Mouse (Mus musculus): ENCODE data around the gene 1110032A03Rik. TPM values are rescaled to one million over a fixed set of nuclear protein-coding genes. Genes with fewer than 3 reads are reported as not detected.

The 1110032A03Rik gene
- polyA plus RNA-seq (2014; fragmentation: Nextera tagmentation; extraction: Ambion mirVana): 38.5 and 42.3 TPM in 2 replicates

- peak within 1 kb of the TSS; percentile 70 for H3K4me3 ChIP-seq (ENCODE audit: low read depth, low read length)
- peak within 1 kb of the TSS; percentile 43 for H3K27ac ChIP-seq (ENCODE audit: low read depth, low read length)
- H3K27me3 ChIP-seq (ENCODE audit: control insufficient read depth, insufficient read depth, low read length): no peaks in the 10 kb centered on the region
- 0 out of 2 replicates have a peak, but pooled peaks cover 2% of the 10 kb centered on the region for H3K4me1 ChIP-seq (replicated peaks; ENCODE audit: control insufficient read depth, insufficient read depth, low read length)
- peak; percentile 88 for ATAC-seq (ENCODE audit: low FRiP score)
- no peaks in the 10 kb centered on the region for H3K9me3 ChIP-seq (ENCODE audit: control insufficient read depth, low read length)
- no peaks in the 10 kb centered on the region for H3K36me3 ChIP-seq (ENCODE audit: control insufficient read depth, insufficient read depth, low read length)
- H3K9ac ChIP-seq (ENCODE audit: low read depth, low read length): peak within 1 kb of the TSS; percentile 71
- WGBS: under 1% methylated on average over 41 of the region's 51 CpGs
- peak within 1 kb of the TSS; percentile 58 for H3K4me2 ChIP-seq (replicated peaks; ENCODE audit: low read depth, low read length)
- peak; percentile 91 for DNase-seq (ENCODE audit: low spot score)
Measured at GRCm38 (mm10) chr9:50774991-50775612, at the start of gene 1110032A03Rik, which contains the start of gene Alg9. Gene 1110032A03Rik, minus strand, starts transcription at chr9:50775520. Gene Alg9, plus strand, starts transcription at chr9:50775019.

- ATAC-seq (ENCODE audit: low FRiP score): no peak
- Histone ChIP-seq H3K4me2 (replicated peaks; ENCODE audit: low read depth, low read length) (no peak overlapping the region), H3K4me3 (ENCODE audit: low read depth, low read length) (no peak overlapping the region), H3K4me1 (replicated peaks; ENCODE audit: control insufficient read depth, insufficient read depth, low read length) (no peaks in the 10 kb centered on the region), H3K27me3 (ENCODE audit: control insufficient read depth, insufficient read depth, low read length) (no peaks in the 10 kb centered on the region), H3K36me3 (ENCODE audit: control insufficient read depth, insufficient read depth, low read length) (0 out of 2 replicates have a peak, but pooled peaks cover 2% of the 10 kb centered on the region), H3K9ac (ENCODE audit: low read depth, low read length) (no peak overlapping the region), H3K9me3 (ENCODE audit: control insufficient read depth, low read length) (no peaks in the 10 kb centered on the region), H3K27ac (ENCODE audit: low read depth, low read length) (no peak overlapping the region)
- no peak for DNase-seq (ENCODE audit: low spot score)
- WGBS: 89% methylated on average over 11 of the region's 11 CpGs
Measured at GRCm38 (mm10) chr9:50823779-50824453, 48.6 kb upstream of the 1110032A03Rik start.

GRCm38 (mm10) chr9:50822216-50822615 lies 46.9 kb upstream of the 1110032A03Rik start:
- Histone ChIP-seq H3K9ac (ENCODE audit: low read depth, low read length) (no peak overlapping the region), H3K27ac (ENCODE audit: low read depth, low read length) (no peak overlapping the region), H3K36me3 (ENCODE audit: control insufficient read depth, insufficient read depth, low read length) (0 out of 2 replicates have a peak, but pooled peaks cover 2% of the 10 kb centered on the region), H3K9me3 (ENCODE audit: control insufficient read depth, low read length) (no peaks in the 10 kb centered on the region), H3K4me1 (replicated peaks; ENCODE audit: control insufficient read depth, insufficient read depth, low read length) (no peaks in the 10 kb centered on the region), H3K4me2 (replicated peaks; ENCODE audit: low read depth, low read length) (no peak overlapping the region), H3K4me3 (ENCODE audit: low read depth, low read length) (no peak overlapping the region), H3K27me3 (ENCODE audit: control insufficient read depth, insufficient read depth, low read length) (no peaks in the 10 kb centered on the region)
- DNase-seq (ENCODE audit: low spot score): no peak
- WGBS: 98% methylated on average over 5 of the region's 5 CpGs
- no peak for ATAC-seq (ENCODE audit: low FRiP score)

- Histone ChIP-seq H3K9ac (ENCODE audit: low read depth, low read length) (no peak overlapping the region), H3K36me3 (ENCODE audit: control insufficient read depth, insufficient read depth, low read length) (0 out of 2 replicates have a peak, but pooled peaks cover 2% of the 10 kb centered on the region), H3K4me2 (replicated peaks; ENCODE audit: low read depth, low read length) (no peak overlapping the region), H3K4me3 (ENCODE audit: low read depth, low read length) (no peak overlapping the region), H3K9me3 (ENCODE audit: control insufficient read depth, low read length) (no peaks in the 10 kb centered on the region), H3K27me3 (ENCODE audit: control insufficient read depth, insufficient read depth, low read length) (no peaks in the 10 kb centered on the region), H3K4me1 (replicated peaks; ENCODE audit: control insufficient read depth, insufficient read depth, low read length) (no peaks in the 10 kb centered on the region), H3K27ac (ENCODE audit: low read depth, low read length) (no peak overlapping the region)
- WGBS: 89% methylated on average over 5 of the region's 6 CpGs
- DNase-seq (ENCODE audit: low spot score) (no peak), ATAC-seq (ENCODE audit: low FRiP score) (no peak)
Measured at GRCm38 (mm10) chr9:50821651-50822050, 46.3 kb upstream of the 1110032A03Rik start.

- 94% methylated on average over 6 of the region's 6 CpGs for WGBS
Measured at GRCm38 (mm10) chr9:50819716-50820115, 44.4 kb upstream of the 1110032A03Rik start.

GRCm38 (mm10) chr9:50818050-50818449 lies 42.7 kb upstream of the 1110032A03Rik start:
- peaks cover 2% of the 10 kb centered on the region; the same call in 1 of the 2 replicates for H3K36me3 ChIP-seq (ENCODE audit: control insufficient read depth, insufficient read depth, low read length)
- H3K9me3 ChIP-seq (ENCODE audit: control insufficient read depth, low read length): no peaks in the 10 kb centered on the region
- H3K4me2 ChIP-seq (replicated peaks; ENCODE audit: low read depth, low read length): no peak overlapping the region

More at GRCm38 (mm10) chr9:50819716-50820115, 44.4 kb upstream of the 1110032A03Rik start:
- Histone ChIP-seq H3K4me1 (replicated peaks; ENCODE audit: control insufficient read depth, insufficient read depth, low read length) (no peaks in the 10 kb centered on the region), H3K4me3 (ENCODE audit: low read depth, low read length) (no peak overlapping the region), H3K27me3 (ENCODE audit: control insufficient read depth, insufficient read depth, low read length) (no peaks in the 10 kb centered on the region), H3K36me3 (ENCODE audit: control insufficient read depth, insufficient read depth, low read length) (0 out of 2 replicates have a peak, but pooled peaks cover 2% of the 10 kb centered on the region), H3K4me2 (replicated peaks; ENCODE audit: low read depth, low read length) (no peak overlapping the region), H3K9me3 (ENCODE audit: control insufficient read depth, low read length) (no peaks in the 10 kb centered on the region), H3K27ac (ENCODE audit: low read depth, low read length) (no peak overlapping the region), H3K9ac (ENCODE audit: low read depth, low read length) (no peak overlapping the region)
- DNase-seq (ENCODE audit: low spot score) (no peak), ATAC-seq (ENCODE audit: low FRiP score) (no peak)

GRCm38 (mm10) chr9:50816512-50816911 lies 41.2 kb upstream of the 1110032A03Rik start:
- H3K4me1 ChIP-seq (replicated peaks; ENCODE audit: control insufficient read depth, insufficient read depth, low read length): no peaks in the 10 kb centered on the region
- no peak overlapping the region for H3K9ac ChIP-seq (ENCODE audit: low read depth, low read length)
- H3K27me3 ChIP-seq (ENCODE audit: control insufficient read depth, insufficient read depth, low read length): no peaks in the 10 kb centered on the region
- no peak overlapping the region for H3K4me3 ChIP-seq (ENCODE audit: low read depth, low read length)
- DNase-seq (ENCODE audit: low spot score) (no peak), ATAC-seq (ENCODE audit: low FRiP score) (no peak)
- H3K36me3 ChIP-seq (ENCODE audit: control insufficient read depth, insufficient read depth, low read length): peaks cover 2% of the 10 kb centered on the region; the same call in 1 of the 2 replicates
- no peak overlapping the region for H3K4me2 ChIP-seq (replicated peaks; ENCODE audit: low read depth, low read length)
- H3K27ac ChIP-seq (ENCODE audit: low read depth, low read length): no peak overlapping the region
- WGBS: 94% methylated on average over 1 of the region's 1 CpGs
- no peaks in the 10 kb centered on the region for H3K9me3 ChIP-seq (ENCODE audit: control insufficient read depth, low read length)

More at GRCm38 (mm10) chr9:50818050-50818449, 42.7 kb upstream of the 1110032A03Rik start:
- Histone ChIP-seq H3K4me1 (replicated peaks; ENCODE audit: control insufficient read depth, insufficient read depth, low read length) (no peaks in the 10 kb centered on the region), H3K4me3 (ENCODE audit: low read depth, low read length) (no peak overlapping the region), H3K27me3 (ENCODE audit: control insufficient read depth, insufficient read depth, low read length) (no peaks in the 10 kb centered on the region), H3K27ac (ENCODE audit: low read depth, low read length) (no peak overlapping the region), H3K9ac (ENCODE audit: low read depth, low read length) (no peak overlapping the region)
- no peak for DNase-seq (ENCODE audit: low spot score)
- ATAC-seq (ENCODE audit: low FRiP score): no peak
- 85% methylated on average over 6 of the region's 6 CpGs for WGBS

GRCm38 (mm10) chr9:50815666-50816065 lies 40.3 kb upstream of the 1110032A03Rik start:
- no peaks in the 10 kb centered on the region for H3K27me3 ChIP-seq (ENCODE audit: control insufficient read depth, insufficient read depth, low read length)
- no peaks in the 10 kb centered on the region for H3K9me3 ChIP-seq (ENCODE audit: control insufficient read depth, low read length)
- H3K36me3 ChIP-seq (ENCODE audit: control insufficient read depth, insufficient read depth, low read length): peaks cover 2% of the 10 kb centered on the region; the same call in 1 of the 2 replicates
- no peak for DNase-seq (ENCODE audit: low spot score)
- H3K4me1 ChIP-seq (replicated peaks; ENCODE audit: control insufficient read depth, insufficient read depth, low read length): no peaks in the 10 kb centered on the region
- H3K4me2 ChIP-seq (replicated peaks; ENCODE audit: low read depth, low read length): no peak overlapping the region
- no peak overlapping the region for H3K4me3 ChIP-seq (ENCODE audit: low read depth, low read length)
- WGBS: 90% methylated on average over 4 of the region's 4 CpGs
- H3K9ac ChIP-seq (ENCODE audit: low read depth, low read length): no peak overlapping the region
- no peak for ATAC-seq (ENCODE audit: low FRiP score)
- no peak overlapping the region for H3K27ac ChIP-seq (ENCODE audit: low read depth, low read length)

Measured in hindbrain, embryonic 11.5 days (tissue).